12 mouse cellular contexts compared by ENCODE assay signal in the genomic region with DNA sequence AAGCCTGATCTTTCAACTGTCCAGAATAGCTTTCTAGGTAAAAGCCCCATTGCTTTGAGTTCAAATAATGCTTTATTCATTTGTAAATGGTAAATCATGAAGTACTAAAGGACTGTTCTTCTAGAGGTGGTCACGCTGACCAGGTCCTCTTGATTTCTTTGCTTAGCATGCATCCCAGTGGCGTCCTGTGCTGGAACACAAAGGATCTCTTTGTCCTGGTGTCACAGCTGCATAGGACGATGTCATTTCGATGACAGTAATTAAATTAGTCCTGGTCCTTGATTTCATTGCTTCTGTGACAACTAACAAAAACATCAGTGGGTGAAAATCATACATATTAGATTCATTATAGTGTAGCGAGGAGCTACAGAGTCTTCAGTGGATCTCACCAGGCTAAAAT.
"Had no signal": no experiment of that assay in that cellular context is flagged by ENCODE, and none has a peak within 500 bp of the region (broad histone marks: within the 10 kb centered on the region; RNA-seq: fewer than 3 reads in every experiment).

No protein-coding gene starts in this region.

- H3K36me3 ChIP-seq: liver, embryonic 15.5 days had no signal

- ATAC-seq: lung, postnatal 0 days had no signal

- H3K27ac ChIP-seq: liver, embryonic 15.5 days had no signal

- H3K4me2 ChIP-seq: liver, embryonic 11.5 days; liver, embryonic 15.5 days had no signal

- DNase-seq: kidney, adult 11 months; kidney, postnatal 14 days; left cerebral cortex, postnatal 4 days; lung, adult 2 months; lung, postnatal 36 days; midbrain, embryonic 14.5 days; right cerebral cortex, postnatal 4 days; spleen, adult 18-20 months; thymus, postnatal 36 days had no signal

- H3K9ac ChIP-seq: liver, embryonic 15.5 days had no signal

- H3K9me3 ChIP-seq: liver, embryonic 15.5 days had no signal

- H3K4me1 ChIP-seq: liver, embryonic 15.5 days had no signal

- H3K4me3 ChIP-seq: liver, embryonic 15.5 days had no signal

- H3K27me3 ChIP-seq: liver, embryonic 15.5 days had no signal
